In the genomic region with DNA sequence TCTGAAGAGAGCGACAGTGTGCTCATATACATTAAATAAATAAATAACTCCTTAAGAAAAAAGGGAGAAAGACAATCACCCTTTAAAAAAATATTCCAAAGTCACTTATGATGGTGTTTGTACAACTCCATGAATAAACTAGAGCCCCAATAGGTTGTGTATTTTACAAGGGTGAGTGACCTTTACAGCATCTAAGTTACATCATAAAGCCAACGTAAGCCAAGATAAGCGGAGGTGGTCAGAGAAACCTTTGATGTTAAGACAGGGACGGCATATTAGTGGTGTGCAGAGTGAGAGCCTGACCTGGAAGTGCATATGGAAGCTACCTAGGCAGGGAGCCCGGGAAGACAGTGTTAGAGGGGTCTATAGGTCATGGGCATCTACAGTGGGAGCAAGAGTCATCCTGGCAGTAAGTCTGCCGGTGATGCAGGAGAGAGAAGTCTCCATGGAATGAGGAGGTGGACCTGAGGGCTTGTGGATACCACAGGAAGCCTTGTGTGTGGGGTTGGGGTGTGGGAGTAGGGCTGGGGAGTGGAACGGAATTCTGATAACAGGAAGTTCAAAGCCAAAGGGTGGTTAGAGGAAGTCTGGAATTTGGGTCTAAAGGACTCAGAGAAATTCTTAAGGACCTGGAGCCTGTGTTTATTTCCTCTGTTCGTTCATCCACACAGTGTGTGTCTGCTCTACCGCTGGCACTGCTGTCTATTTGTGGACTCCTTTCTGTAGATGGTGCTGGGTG, we compare ENCODE assay signal across 31 mouse cellular contexts.
DNase-seq lines count a peak whose midpoint lies in the region; ATAC-seq and TF ChIP-seq lines count a peak whose summit lies in the region.
"Had no signal": no experiment of that assay in that cellular context is flagged by ENCODE, and none has a peak within 500 bp of the region (broad histone marks: within the 10 kb centered on the region; RNA-seq: fewer than 3 reads in every experiment).

No protein-coding gene starts in this region.

- no peaks in the 10 kb centered on the region for H3K27me3 ChIP-seq in heart, embryonic 12.5 days (replicated peaks)
- H3K27me3 ChIP-seq in kidney, adult 2 months (replicated peaks; ENCODE audit: control insufficient read depth, insufficient read depth, low read length) = no peaks in the 10 kb centered on the region
- no peaks in the 10 kb centered on the region for H3K27me3 ChIP-seq in liver, postnatal 0 days (ENCODE audit: insufficient read depth, low read length)
- no peaks in the 10 kb centered on the region for H3K27me3 ChIP-seq in intestine, postnatal 0 days (replicated peaks; ENCODE audit: control insufficient read depth, insufficient read depth, low read length)
- no peaks in the 10 kb centered on the region for H3K27me3 ChIP-seq in hindbrain, embryonic 11.5 days (ENCODE audit: control insufficient read depth, insufficient read depth, low read length)
- H3K27me3 ChIP-seq: embryonic facial prominence, embryonic 15.5 days; forebrain, embryonic 12.5 days; hindbrain, embryonic 12.5 days; limb, embryonic 13.5 days; midbrain, embryonic 13.5 days; neural tube, embryonic 13.5 days; Patski had no signal

- H3K36me3 ChIP-seq in heart, embryonic 12.5 days = no peaks in the 10 kb centered on the region
- H3K36me3 ChIP-seq in kidney, adult 2 months (ENCODE audit: control insufficient read depth, insufficient read depth, low read length) = no peaks in the 10 kb centered on the region
- H3K36me3 ChIP-seq in liver, postnatal 0 days (replicated peaks; ENCODE audit: insufficient read depth, low read length) = no peaks in the 10 kb centered on the region
- no peaks in the 10 kb centered on the region for H3K36me3 ChIP-seq in intestine, postnatal 0 days (ENCODE audit: control insufficient read depth, insufficient read depth)
- no peaks in the 10 kb centered on the region for H3K36me3 ChIP-seq in hindbrain, embryonic 11.5 days (ENCODE audit: control insufficient read depth, insufficient read depth, low read length)
- H3K36me3 ChIP-seq: embryonic facial prominence, embryonic 10.5 days; embryonic facial prominence, embryonic 15.5 days; forebrain, embryonic 12.5 days; hindbrain, embryonic 12.5 days; limb, embryonic 13.5 days; midbrain, embryonic 13.5 days; neural tube, embryonic 13.5 days had no signal

- no peak for TF ChIP-seq EP300 in liver, postnatal 0 days (IDR thresholded peaks at IDR 0.05; ENCODE audit: low read depth)

- WGBS in heart, embryonic 12.5 days = 72% methylated on average over 9 of the region's 9 CpGs
- 67% methylated on average over 9 of the region's 9 CpGs for WGBS in kidney, adult 2 months
- WGBS in liver, postnatal 0 days (ENCODE audit: insufficient replicate concordance) = 47% methylated on average over 9 of the region's 9 CpGs
- WGBS in intestine, postnatal 0 days = 47% methylated on average over 9 of the region's 9 CpGs
- 84% methylated on average over 9 of the region's 9 CpGs for WGBS in hindbrain, embryonic 11.5 days

- peaks cover 4% of the 10 kb centered on the region; the same call in 1 of the 2 replicates for H3K9me3 ChIP-seq in heart, embryonic 12.5 days (replicated peaks)
- H3K9me3 ChIP-seq in liver, postnatal 0 days (ENCODE audit: low read length) = no peaks in the 10 kb centered on the region
- H3K9me3 ChIP-seq in intestine, postnatal 0 days (ENCODE audit: control insufficient read depth) = no peaks in the 10 kb centered on the region
- no peaks in the 10 kb centered on the region for H3K9me3 ChIP-seq in hindbrain, embryonic 11.5 days (ENCODE audit: control insufficient read depth, low read length)
- H3K9me3 ChIP-seq: embryonic facial prominence, embryonic 10.5 days; embryonic facial prominence, embryonic 15.5 days; forebrain, embryonic 12.5 days; hindbrain, embryonic 12.5 days; limb, embryonic 13.5 days; midbrain, embryonic 13.5 days; neural tube, embryonic 13.5 days had no signal

- no peak for DNase-seq in heart, postnatal 25 days (ENCODE audit: low spot score)
- DNase-seq in kidney, adult 2 months = no peak
- DNase-seq in kidney, postnatal 10 days = no peak
- no peak for DNase-seq in liver, postnatal 0 days
- no peak for DNase-seq in liver
- no peak for DNase-seq in hindbrain, embryonic 11.5 days (ENCODE audit: low spot score)
- DNase-seq: adrenal gland, postnatal 10 days; cerebellum, adult 8-10 months; cerebellum, postnatal 25 days; forebrain, postnatal 0 days; gastrocnemius, postnatal 10 days; kidney, adult 11 months; kidney, postnatal 25 days; right cerebral cortex, adult 18-20 months; thymus, adult 18-20 months; thymus, postnatal 25 days had no signal

- no peak for ATAC-seq in heart, embryonic 12.5 days (ENCODE audit: insufficient number of reproducible peaks, low FRiP score)
- peak; percentile 58 for ATAC-seq in liver, postnatal 0 days
- no peak for ATAC-seq in intestine, postnatal 0 days
- no peak for ATAC-seq in hindbrain, embryonic 11.5 days (ENCODE audit: low FRiP score)
- ATAC-seq: forebrain, postnatal 0 days; hindbrain, postnatal 0 days; midbrain, embryonic 13.5 days; Patski had no signal

- no peak for TF ChIP-seq POLR2A in kidney, adult 2 months (IDR thresholded peaks at IDR 0.05; ENCODE audit: low read depth, low read length)

- no peak for TF ChIP-seq CTCF in kidney, adult 2 months (conservative IDR thresholded peaks at IDR 0.05; ENCODE audit: insufficient read depth, insufficient read length, low read depth, low read length)
- TF ChIP-seq CTCF in liver, postnatal 0 days (IDR thresholded peaks at IDR 0.05; ENCODE audit: low read depth) = no peak
- no peak for TF ChIP-seq CTCF in intestine, postnatal 0 days (IDR thresholded peaks at IDR 0.05; ENCODE audit: low read depth)

- H3K4me3 ChIP-seq in heart, embryonic 12.5 days = no peak overlapping the region
- H3K4me3 ChIP-seq in kidney, adult 2 months (ENCODE audit: insufficient read depth, low read depth, low read length) = no peak overlapping the region
- H3K4me3 ChIP-seq in liver, postnatal 0 days (ENCODE audit: low read depth, low read length) = no peak overlapping the region
- no peak overlapping the region for H3K4me3 ChIP-seq in intestine, postnatal 0 days (ENCODE audit: low read depth, low read length)
- H3K4me3 ChIP-seq in hindbrain, embryonic 11.5 days (ENCODE audit: low read depth, low read length) = no peak overlapping the region
- H3K4me3 ChIP-seq: embryonic facial prominence, embryonic 10.5 days; embryonic facial prominence, embryonic 15.5 days; forebrain, embryonic 12.5 days; hindbrain, embryonic 12.5 days; limb, embryonic 13.5 days; midbrain, embryonic 13.5 days; neural tube, embryonic 13.5 days had no signal

- no peak overlapping the region for H3K4me2 ChIP-seq in heart, embryonic 12.5 days
- no peak overlapping the region for H3K4me2 ChIP-seq in liver, postnatal 0 days (ENCODE audit: low read depth, low read length)
- no peak overlapping the region for H3K4me2 ChIP-seq in intestine, postnatal 0 days (replicated peaks; ENCODE audit: low read depth)
- H3K4me2 ChIP-seq in hindbrain, embryonic 11.5 days (replicated peaks; ENCODE audit: low read depth, low read length) = no peak overlapping the region
- H3K4me2 ChIP-seq: embryonic facial prominence, embryonic 15.5 days; forebrain, embryonic 12.5 days; heart, embryonic 11.5 days; hindbrain, embryonic 12.5 days; limb, embryonic 13.5 days; midbrain, embryonic 13.5 days; neural tube, embryonic 13.5 days had no signal

- no peak overlapping the region for H3K9ac ChIP-seq in heart, embryonic 12.5 days
- H3K9ac ChIP-seq in liver, postnatal 0 days (replicated peaks) = no peak overlapping the region
- no peak overlapping the region for H3K9ac ChIP-seq in intestine, postnatal 0 days (ENCODE audit: low read depth, low read length)
- no peak overlapping the region for H3K9ac ChIP-seq in hindbrain, embryonic 11.5 days (ENCODE audit: low read depth, low read length)
- H3K9ac ChIP-seq: embryonic facial prominence, embryonic 15.5 days; forebrain, embryonic 12.5 days; forebrain, postnatal 0 days; hindbrain, embryonic 12.5 days; limb, embryonic 13.5 days; liver, embryonic 14.5 days; midbrain, embryonic 13.5 days; neural tube, embryonic 13.5 days had no signal

- peaks cover 20% of the 10 kb centered on the region for H3K4me1 ChIP-seq in heart, embryonic 12.5 days (replicated peaks)
- peaks cover 23% of the 10 kb centered on the region for H3K4me1 ChIP-seq in kidney, adult 2 months (ENCODE audit: control insufficient read depth, insufficient read depth, low read length)
- H3K4me1 ChIP-seq in liver, postnatal 0 days (ENCODE audit: insufficient read depth) = peaks cover 6% of the 10 kb centered on the region; the same call in 1 of the 2 replicates
- peaks cover 14% of the 10 kb centered on the region for H3K4me1 ChIP-seq in intestine, postnatal 0 days (replicated peaks; ENCODE audit: control insufficient read depth, insufficient read depth, low read length)
- H3K4me1 ChIP-seq in hindbrain, embryonic 11.5 days (replicated peaks; ENCODE audit: control insufficient read depth, insufficient read depth, low read length) = no peaks in the 10 kb centered on the region
- H3K4me1 ChIP-seq: embryonic facial prominence, embryonic 15.5 days; forebrain, embryonic 12.5 days; hindbrain, embryonic 12.5 days; midbrain, embryonic 13.5 days; neural tube, embryonic 13.5 days had no signal

- peak overlapping the region; percentile 24; the same call in 1 of the 2 replicates for H3K27ac ChIP-seq in heart, embryonic 12.5 days (ENCODE audit: poor library complexity, severe bottlenecking)
- H3K27ac ChIP-seq in kidney, adult 2 months (ENCODE audit: insufficient read depth, low read depth, low read length) = peak overlapping the region; percentile 67; the same call in 1 of the 2 replicates
- no peak overlapping the region for H3K27ac ChIP-seq in liver, postnatal 0 days (ENCODE audit: low read depth)
- H3K27ac ChIP-seq in intestine, postnatal 0 days (ENCODE audit: low read depth, low read length) = peak overlapping the region; percentile 60
- no peak overlapping the region for H3K27ac ChIP-seq in hindbrain, embryonic 11.5 days (ENCODE audit: low read depth, low read length)
- H3K27ac ChIP-seq: embryonic facial prominence, embryonic 10.5 days; embryonic facial prominence, embryonic 15.5 days; forebrain, embryonic 12.5 days; hindbrain, embryonic 12.5 days; hindbrain, postnatal 0 days; limb, embryonic 13.5 days; liver, embryonic 14.5 days; macrophage; midbrain, embryonic 13.5 days; neural tube, embryonic 13.5 days; stomach, postnatal 0 days had no signal

- intact Hi-C loops in heart, postnatal 25 days (cut with DNase I) = no loop called here

Comparison
In these comparisons a context has a peak if more than half of its experiments do, and no peak if none do; other contexts are left out.
1. H3K27ac ChIP-seq: peak in heart, embryonic 12.5 days (single experiment), kidney, adult 2 months (single experiment) and intestine, postnatal 0 days (single experiment); none in liver, postnatal 0 days (single experiment) and hindbrain, embryonic 11.5 days (single experiment).